Mouse (Mus musculus) bone marrow, adult 2 months (tissue): ENCODE measurements around the gene Plekhh3.

Source experiments
- CTCF ChIP-seq: fragments of 200-500 bp; IDR thresholded peaks from 2 replicates; pipeline ENCODE4 v1.5.1; 2011; ENCODE audit warnings: low read length, control low read depth; ENCODE audit not compliant: control insufficient read depth, insufficient read depth
- POLR2A ChIP-seq: fragments of 200-500 bp; IDR thresholded peaks from 2 replicates; pipeline ENCODE4 v1.6.1; 2011; ENCODE audit warnings: low read depth, mild to moderate bottlenecking, control low read depth, low read length, borderline replicate concordance; ENCODE audit not compliant: control insufficient read depth

GRCm38 (mm10) chr11:101196175-101196574 is 25.0 kb upstream of the Plekhh3 start:
- no peak for TF ChIP-seq CTCF
- no peak for TF ChIP-seq POLR2A
